Mouse (Mus musculus) stomach, embryonic 14.5 days (tissue): ENCODE results near the gene Gm13276. TPM values are rescaled to one million over a fixed set of nuclear protein-coding genes. Genes with fewer than 3 reads are reported as not detected.
"Not testable (repeated sequence)": the region's sequence is repeated elsewhere in the genome, so short reads cannot be mapped to it uniquely, and the experiment has no call there.

Experiments used
- ATAC-seq: fragments of 200-750 bp; cut with Nextera tagmentation; 2 replicates; pipeline ENCODE4 v1.8.0; 2017; ENCODE audit warnings: low read depth, moderate TSS enrichment; ENCODE audit not compliant: insufficient number of reproducible peaks, insufficient read depth, low FRiP score
- H3K27ac ChIP-seq: fragments of 300-500 bp; sonication (generic); 2 replicates; pipeline ENCODE4 v1.5.1; 2014; ENCODE audit warnings: mild to moderate bottlenecking, low read length, moderate library complexity, mixed read lengths
- H3K27me3 ChIP-seq: fragments of 300-500 bp; sonication (generic); 2 replicates; pipeline ENCODE4 v1.6.1; 2014; ENCODE audit warnings: low read length, control low read depth, mixed read lengths; ENCODE audit not compliant: control insufficient read depth, insufficient read depth
- H3K36me3 ChIP-seq: fragments of 300-500 bp; sonication (generic); 2 replicates; pipeline ENCODE4 v1.6.1; 2014; ENCODE audit warnings: mild to moderate bottlenecking, control low read depth, low read length, moderate library complexity, mixed read lengths; ENCODE audit not compliant: control insufficient read depth, insufficient read depth
- H3K4me1 ChIP-seq: fragments of 300-500 bp; sonication (generic); 2 replicates; pipeline ENCODE4 v1.6.1; 2014; ENCODE audit warnings: low read length, control low read depth, mixed read lengths; ENCODE audit not compliant: control insufficient read depth, insufficient read depth
- H3K4me2 ChIP-seq: fragments of 300-500 bp; sonication (generic); replicated peaks from 2 replicates; pipeline ENCODE4 v1.6.1; 2014; ENCODE audit warnings: low read depth, low read length, control low read depth
- H3K4me3 ChIP-seq: fragments of 300-500 bp; sonication (generic); 2 replicates; pipeline ENCODE4 v1.5.1; 2014; ENCODE audit warnings: low read depth, low read length, control low read depth
- H3K9ac ChIP-seq: fragments of 300-500 bp; sonication (generic); replicated peaks from 2 replicates; pipeline ENCODE4 v1.6.1; 2014; ENCODE audit warnings: low read depth, mild to moderate bottlenecking, control low read depth, low read length, moderate library complexity, mixed read lengths
- H3K9me3 ChIP-seq: fragments of 300-500 bp; sonication (generic); 2 replicates; pipeline ENCODE4 v1.6.1; 2016; ENCODE audit warnings: low read depth, low read length, control low read depth; ENCODE audit not compliant: control insufficient read depth
- WGBS: fragments of 180-500 bp; shearing (Covaris S2); extraction: QIAGEN DNeasy Blood & Tissue Kit; methylation state at CpG from one replicate; pipeline ENCODE4 v1.1.7; 2014; 5-methylcytosine and 5-hydroxymethylcytosine counted together
- polyA plus RNA-seq: library from polyadenylated mRNA; unstranded; fragments of >200 nt; fragmentation: Nextera tagmentation; extraction: Ambion mirVana; gene quantifications from 2 replicates; pipeline ENCODE4 v1.2.1, GENCODE M21; 2014

Gm13276 gene
- polyA plus RNA-seq, 1 experiment from 2014 or later, result not detected

- WGBS, result no CpG with 5 or more reads among the region's 32 CpGs
- not testable (repeated sequence) for H3K27ac ChIP-seq, H3K4me1 ChIP-seq, H3K4me2 ChIP-seq, H3K27me3 ChIP-seq, H3K9me3 ChIP-seq, H3K36me3 ChIP-seq, H3K9ac ChIP-seq, ATAC-seq, H3K4me3 ChIP-seq
Measured at GRCm38 (mm10) chr4:88773534-88773933, 12.0 kb upstream of the Gm13276 start, which contains the start of gene Gm13290. Gene Gm13290, plus strand, starts transcription at chr4:88773834.

GRCm38 (mm10) chr4:88776622-88777021 is 8.9 kb upstream of the Gm13276 start, which contains the start of gene Gm13289:
Gene Gm13289, plus strand, starts transcription at chr4:88776922.
- not testable (repeated sequence) for ATAC-seq, H3K4me1 ChIP-seq, H3K9me3 ChIP-seq, H3K9ac ChIP-seq, H3K4me3 ChIP-seq, H3K4me2 ChIP-seq, H3K36me3 ChIP-seq, H3K27me3 ChIP-seq, H3K27ac ChIP-seq
- WGBS, result no CpG with 5 or more reads among the region's 29 CpGs

- not testable (repeated sequence) for H3K9me3 ChIP-seq, H3K36me3 ChIP-seq, ATAC-seq, H3K4me1 ChIP-seq, H3K27ac ChIP-seq, H3K4me2 ChIP-seq, H3K9ac ChIP-seq, H3K27me3 ChIP-seq, H3K4me3 ChIP-seq
- no CpG with 5 or more reads among the region's 29 CpGs for WGBS
Measured at GRCm38 (mm10) chr4:88779550-88779949, 6.0 kb upstream of the Gm13276 start, which contains the start of gene Gm13272. Gene Gm13272, plus strand, starts transcription at chr4:88779850.

GRCm38 (mm10) chr4:88780320-88780719 is 5.2 kb upstream of the Gm13276 start:
- H3K4me2 ChIP-seq, H3K4me1 ChIP-seq, H3K27ac ChIP-seq, H3K9ac ChIP-seq, H3K4me3 ChIP-seq, H3K36me3 ChIP-seq, H3K9me3 ChIP-seq, ATAC-seq, H3K27me3 ChIP-seq: not testable (repeated sequence)
- WGBS, result 47% methylated on average over 15 of the region's 18 CpGs

- H3K9me3 ChIP-seq, H3K9ac ChIP-seq, H3K27me3 ChIP-seq, H3K36me3 ChIP-seq, H3K4me3 ChIP-seq, H3K4me1 ChIP-seq, H3K27ac ChIP-seq, ATAC-seq: not testable (repeated sequence)
- H3K4me2 ChIP-seq, result 0 out of 2 replicates have a peak within 1 kb of the TSS, but pooled peaks have one; percentile 18
- 11% methylated on average over 1 of the region's 7 CpGs for WGBS
Measured at GRCm38 (mm10) chr4:88781831-88782230, 3.7 kb upstream of the Gm13276 start, which contains the start of gene Ifnz. Gene Ifnz, plus strand, starts transcription at chr4:88782131.

GRCm38 (mm10) chr4:88782335-88782734 is 3.2 kb upstream of the Gm13276 start:
- not testable (repeated sequence) for H3K27me3 ChIP-seq, ATAC-seq, H3K9ac ChIP-seq, H3K4me3 ChIP-seq, H3K4me1 ChIP-seq, H3K9me3 ChIP-seq, H3K36me3 ChIP-seq, H3K27ac ChIP-seq
- WGBS, result 0% methylated on average over 3 of the region's 31 CpGs
- 0 out of 2 replicates have a peak overlapping the region, but pooled peaks have one; percentile 18 for H3K4me2 ChIP-seq

- WGBS, result 0% methylated on average over 4 of the region's 28 CpGs
- H3K36me3 ChIP-seq, result not testable (repeated sequence)
Measured at GRCm38 (mm10) chr4:88788402-88788801, 2.9 kb downstream of the Gm13276 start, which contains the start of gene Gm13277. Gene Gm13277, plus strand, starts transcription at chr4:88788632.

GRCm38 (mm10) chr4:88791250-88791649 is 5.7 kb downstream of the Gm13276 start, which contains the start of gene Gm13278:
Gene Gm13278, plus strand, starts transcription at chr4:88791550.
- not testable (repeated sequence) for H3K9ac ChIP-seq, H3K4me1 ChIP-seq, H3K4me3 ChIP-seq, H3K9me3 ChIP-seq, H3K27me3 ChIP-seq, H3K27ac ChIP-seq, ATAC-seq, H3K36me3 ChIP-seq, H3K4me2 ChIP-seq
- WGBS, result no CpG with 5 or more reads among the region's 28 CpGs

More at GRCm38 (mm10) chr4:88788402-88788801, 2.9 kb downstream of the Gm13276 start, which contains the start of gene Gm13277:
- ATAC-seq, H3K27me3 ChIP-seq, H3K9ac ChIP-seq, H3K27ac ChIP-seq, H3K4me3 ChIP-seq, H3K4me2 ChIP-seq, H3K9me3 ChIP-seq, H3K4me1 ChIP-seq: not testable (repeated sequence)
